24 mouse cellular contexts compared by ENCODE assay signal in genomic region chr2:32160525-32160924, GRCm38 (mm10). TPM values are rescaled to one million over a fixed set of nuclear protein-coding genes. Genes with fewer than 3 reads are reported as not detected.
DNase-seq lines count a peak whose midpoint lies in the region; ATAC-seq and TF ChIP-seq lines count a peak whose summit lies in the region.
"Had no signal": no experiment of that assay in that cellular context is flagged by ENCODE, and none has a peak within 500 bp of the region (broad histone marks: within the 10 kb centered on the region; RNA-seq: fewer than 3 reads in every experiment).

No protein-coding gene starts in this region.

- no peak overlapping the region for H3K4me2 ChIP-seq in hindbrain, embryonic 13.5 days
- H3K4me2 ChIP-seq in hindbrain, embryonic 12.5 days (replicated peaks): no peak overlapping the region
- H3K4me2 ChIP-seq in forebrain, embryonic 12.5 days: no peak overlapping the region
- H3K4me2 ChIP-seq in forebrain, embryonic 11.5 days (ENCODE audit: low read depth, low read length, severe bottlenecking): no peak overlapping the region
- H3K4me2 ChIP-seq: embryonic facial prominence, embryonic 13.5 days; forebrain, embryonic 13.5 days; heart, embryonic 13.5 days; midbrain, embryonic 13.5 days had no signal

- 0 out of 2 replicates have a peak overlapping the region, but pooled peaks have one; percentile 19 for H3K27ac ChIP-seq in cerebellum, adult 2 months (ENCODE audit: insufficient read depth, low read length)
- peak overlapping the region; percentile 66; the same call in 1 of the 2 replicates for H3K27ac ChIP-seq in hindbrain, embryonic 13.5 days
- no peak overlapping the region for H3K27ac ChIP-seq in hindbrain, embryonic 12.5 days
- no peak overlapping the region for H3K27ac ChIP-seq in forebrain, embryonic 12.5 days
- no peak overlapping the region for H3K27ac ChIP-seq in forebrain, embryonic 11.5 days (ENCODE audit: low read depth, low read length)
- H3K27ac ChIP-seq: embryonic facial prominence, embryonic 13.5 days; forebrain, embryonic 13.5 days; liver, embryonic 14.5 days; macrophage; midbrain, embryonic 13.5 days had no signal

- WGBS in cerebellum, adult 2 months: 41% methylated on average over 3 of the region's 3 CpGs
- 88% methylated on average over 3 of the region's 3 CpGs for WGBS in hindbrain, embryonic 13.5 days
- WGBS in hindbrain, embryonic 12.5 days: 95% methylated on average over 3 of the region's 3 CpGs
- WGBS in forebrain, embryonic 12.5 days: 88% methylated on average over 3 of the region's 3 CpGs
- WGBS in forebrain, embryonic 11.5 days: 95% methylated on average over 3 of the region's 3 CpGs

- TF ChIP-seq POLR2A in cerebellum, adult 2 months (IDR thresholded peaks at IDR 0.05; ENCODE audit: borderline replicate concordance, insufficient read depth, low read length): no peak

- H3K4me1 ChIP-seq in cerebellum, adult 2 months (ENCODE audit: control insufficient read depth, insufficient read depth, low read length): peaks cover 49% of the 10 kb centered on the region
- peaks cover 76% of the 10 kb centered on the region for H3K4me1 ChIP-seq in hindbrain, embryonic 13.5 days (replicated peaks)
- H3K4me1 ChIP-seq in hindbrain, embryonic 12.5 days: peaks cover 72% of the 10 kb centered on the region
- H3K4me1 ChIP-seq in forebrain, embryonic 12.5 days: peaks cover 66% of the 10 kb centered on the region
- peaks cover 24% of the 10 kb centered on the region for H3K4me1 ChIP-seq in forebrain, embryonic 11.5 days (replicated peaks; ENCODE audit: control insufficient read depth, insufficient read depth, low read length)

- no peaks in the 10 kb centered on the region for H3K27me3 ChIP-seq in cerebellum, adult 2 months (ENCODE audit: control insufficient read depth, insufficient read depth, low read length)
- H3K27me3 ChIP-seq in hindbrain, embryonic 13.5 days: no peaks in the 10 kb centered on the region
- no peaks in the 10 kb centered on the region for H3K27me3 ChIP-seq in hindbrain, embryonic 12.5 days
- no peaks in the 10 kb centered on the region for H3K27me3 ChIP-seq in forebrain, embryonic 12.5 days
- no peaks in the 10 kb centered on the region for H3K27me3 ChIP-seq in forebrain, embryonic 11.5 days (ENCODE audit: control insufficient read depth, insufficient read depth, low read length)
- H3K27me3 ChIP-seq: embryonic facial prominence, embryonic 13.5 days; forebrain, embryonic 13.5 days; heart, embryonic 13.5 days; midbrain, embryonic 13.5 days; Patski had no signal

- H3K36me3 ChIP-seq in hindbrain, embryonic 13.5 days: 0 out of 2 replicates have a peak, but pooled peaks cover 2% of the 10 kb centered on the region
- H3K36me3 ChIP-seq in hindbrain, embryonic 12.5 days: peaks cover 4% of the 10 kb centered on the region; the same call in 1 of the 2 replicates
- H3K36me3 ChIP-seq in forebrain, embryonic 12.5 days (replicated peaks): 0 out of 2 replicates have a peak, but pooled peaks cover 18% of the 10 kb centered on the region
- H3K36me3 ChIP-seq in forebrain, embryonic 11.5 days (ENCODE audit: control insufficient read depth, insufficient read depth, low read length): no peaks in the 10 kb centered on the region; the same call in 1 of the 2 replicates
- H3K36me3 ChIP-seq: heart, embryonic 13.5 days had no signal

- ATAC-seq in hindbrain, embryonic 13.5 days (ENCODE audit: low FRiP score): no peak
- ATAC-seq in hindbrain, embryonic 12.5 days (ENCODE audit: low FRiP score): no peak
- ATAC-seq in forebrain, embryonic 12.5 days (ENCODE audit: low FRiP score): no peak
- ATAC-seq in forebrain, embryonic 11.5 days (replicated peaks; ENCODE audit: low FRiP score): no peak
- ATAC-seq: forebrain, embryonic 13.5 days; intestine, embryonic 16.5 days; midbrain, embryonic 13.5 days; Patski had no signal

- H3K9ac ChIP-seq in hindbrain, embryonic 13.5 days: no peak overlapping the region
- H3K9ac ChIP-seq in hindbrain, embryonic 12.5 days: no peak overlapping the region
- H3K9ac ChIP-seq in forebrain, embryonic 12.5 days: no peak overlapping the region
- H3K9ac ChIP-seq in forebrain, embryonic 11.5 days (ENCODE audit: low read length): no peak overlapping the region
- H3K9ac ChIP-seq: embryonic facial prominence, embryonic 13.5 days; forebrain, embryonic 13.5 days; liver, embryonic 14.5 days; midbrain, embryonic 13.5 days had no signal

- no peak for TF ChIP-seq CTCF in cerebellum, adult 2 months (IDR thresholded peaks at IDR 0.05; ENCODE audit: borderline replicate concordance, insufficient read depth, low read depth, low read length)

- no peak overlapping the region for H3K4me3 ChIP-seq in cerebellum, adult 2 months (replicated peaks; ENCODE audit: insufficient read depth, low read depth, low read length)
- no peak overlapping the region for H3K4me3 ChIP-seq in hindbrain, embryonic 13.5 days
- no peak overlapping the region for H3K4me3 ChIP-seq in hindbrain, embryonic 12.5 days
- no peak overlapping the region for H3K4me3 ChIP-seq in forebrain, embryonic 12.5 days (replicated peaks)
- H3K4me3 ChIP-seq in forebrain, embryonic 11.5 days (ENCODE audit: low read depth, low read length): no peak overlapping the region
- H3K4me3 ChIP-seq: embryonic facial prominence, embryonic 13.5 days; erythroblast, embryonic 14.5 days; forebrain, embryonic 13.5 days; heart, embryonic 13.5 days; midbrain, embryonic 13.5 days had no signal

- no peaks in the 10 kb centered on the region for H3K9me3 ChIP-seq in hindbrain, embryonic 13.5 days
- H3K9me3 ChIP-seq in hindbrain, embryonic 12.5 days (replicated peaks): no peaks in the 10 kb centered on the region
- H3K9me3 ChIP-seq in forebrain, embryonic 12.5 days: no peaks in the 10 kb centered on the region
- H3K9me3 ChIP-seq in forebrain, embryonic 11.5 days (ENCODE audit: control insufficient read depth, low read length): no peaks in the 10 kb centered on the region
- H3K9me3 ChIP-seq: embryonic facial prominence, embryonic 13.5 days; forebrain, embryonic 13.5 days; heart, embryonic 13.5 days; midbrain, embryonic 13.5 days had no signal

- no peak for DNase-seq in cerebellum, adult 2 months
- DNase-seq in cerebellum, postnatal 36 days: no peak
- DNase-seq in Muller cell, postnatal 12 days (ENCODE audit: inconsistent ontology term): peak; percentile 74
- DNase-seq in forebrain, embryonic 11.5 days (ENCODE audit: low spot score): no peak
- DNase-seq: cerebellum, adult 8-10 months; embryo, embryonic 11 days; gastrocnemius, postnatal 36 days; heart, postnatal 14 days; kidney, adult 9 months; liver; lung, adult 2 months; lung, postnatal 10 days had no signal

RNA-seq across cellular contexts. Expression of gene Prrc2b, which starts 9.6 kb away (rescaled TPM):
- polyA plus RNA-seq in cerebellum, adult 2 months (2012; rRNA removed): 88.9 and 95.6 TPM in 2 replicates
- 65.8 and 68.8 TPM in 2 replicates for polyA plus RNA-seq in hindbrain, embryonic 13.5 days (2015; fragmentation: Nextera tagmentation; extraction: Ambion mirVana)
- 111 and 114 TPM in 2 replicates for polyA plus RNA-seq in hindbrain, embryonic 12.5 days (2016; fragmentation: Nextera tagmentation; extraction: Ambion mirVana)
- 96.9 and 110 TPM in 2 replicates for polyA plus RNA-seq in forebrain, embryonic 12.5 days (2016; fragmentation: Nextera tagmentation; extraction: Ambion mirVana)
- polyA plus RNA-seq in forebrain, embryonic 11.5 days (2014; fragmentation: Nextera tagmentation; extraction: Ambion mirVana): 98.0 and 102 TPM in 2 replicates

Comparison
In these comparisons a context has a peak if more than half of its experiments do, and no peak if none do; other contexts are left out.
1. H3K27ac ChIP-seq: peak in cerebellum, adult 2 months (single experiment) and hindbrain, embryonic 13.5 days (single experiment); none in hindbrain, embryonic 12.5 days (single experiment), forebrain, embryonic 12.5 days (single experiment) and forebrain, embryonic 11.5 days (single experiment).